Mouse (Mus musculus) stomach, embryonic 15.5 days (tissue): ENCODE measurements around the gene Nol6. TPM values are rescaled to one million over a fixed set of nuclear protein-coding genes. Genes with fewer than 3 reads are reported as not detected.

ENCODE experiments used
- ATAC-seq: fragments of 200-750 bp; cut with Nextera tagmentation; 2 replicates; pipeline ENCODE4 v1.8.0; 2017; ENCODE audit warnings: low read depth, moderate number of reproducible peaks, moderate TSS enrichment; ENCODE audit not compliant: insufficient read depth, low FRiP score
- H3K27ac ChIP-seq: fragments of 300-500 bp; sonication (generic); 2 replicates; pipeline ENCODE4 v1.5.1; 2015; ENCODE audit warnings: mild to moderate bottlenecking, inconsistent platforms
- H3K27me3 ChIP-seq: fragments of 300-500 bp; sonication (generic); replicated peaks from 2 replicates; pipeline ENCODE4 v1.6.1; 2015; ENCODE audit warnings: inconsistent platforms
- H3K36me3 ChIP-seq: fragments of 300-500 bp; sonication (generic); 2 replicates; pipeline ENCODE4 v1.6.1; 2015; ENCODE audit warnings: inconsistent platforms
- H3K4me1 ChIP-seq: fragments of 300-500 bp; sonication (generic); 2 replicates; pipeline ENCODE4 v1.6.1; 2015; ENCODE audit warnings: inconsistent platforms
- H3K4me2 ChIP-seq: fragments of 300-500 bp; sonication (generic); 2 replicates; pipeline ENCODE4 v1.6.1; 2015; ENCODE audit warnings: mild to moderate bottlenecking, inconsistent platforms
- H3K4me3 ChIP-seq: fragments of 300-500 bp; sonication (generic); replicated peaks from 2 replicates; pipeline ENCODE4 v1.5.1; 2015; ENCODE audit warnings: inconsistent platforms
- H3K9ac ChIP-seq: fragments of 300-500 bp; sonication (generic); 2 replicates; pipeline ENCODE4 v1.6.1; 2015; ENCODE audit warnings: inconsistent platforms
- H3K9me3 ChIP-seq: fragments of 300-500 bp; sonication (generic); 2 replicates; pipeline ENCODE4 v1.6.1; 2016; ENCODE audit warnings: inconsistent platforms
- WGBS: fragments of 180-500 bp; shearing (Covaris S2); methylation state at CpG from one replicate; pipeline ENCODE4 v1.1.7; 2015; 5-methylcytosine and 5-hydroxymethylcytosine counted together
- polyA plus RNA-seq: library from polyadenylated mRNA; unstranded; fragments of >200 nt; fragmentation: Nextera tagmentation; extraction: Ambion mirVana; gene quantifications from 2 replicates; pipeline ENCODE4 v1.2.1, GENCODE M21; 2015

The Nol6 gene
- polyA plus RNA-seq, 1 experiment from 2014 or later: 20.1 TPM

- Histone ChIP-seq H3K4me3 (no peak overlapping the region), H3K27ac (no peak overlapping the region), H3K27me3 (no peaks in the 10 kb centered on the region), H3K9ac (no peak overlapping the region), H3K9me3 (no peaks in the 10 kb centered on the region), H3K4me2 (no peak overlapping the region), H3K36me3 (no peaks in the 10 kb centered on the region), H3K4me1 (no peaks in the 10 kb centered on the region)
- 67% methylated on average over 6 of the region's 6 CpGs for WGBS
- ATAC-seq: no peak
Observed at GRCm38 (mm10) chr4:41074461-41074860, 49.8 kb downstream of the Nol6 start.

GRCm38 (mm10) chr4:41073008-41073817, 51.0 kb downstream of the Nol6 start:
- Histone ChIP-seq H3K9ac (no peak overlapping the region), H3K4me2 (no peak overlapping the region), H3K27me3 (no peaks in the 10 kb centered on the region), H3K4me1 (no peaks in the 10 kb centered on the region), H3K4me3 (no peak overlapping the region), H3K27ac (no peak overlapping the region), H3K36me3 (no peaks in the 10 kb centered on the region), H3K9me3 (no peaks in the 10 kb centered on the region)
- 70% methylated on average over 12 of the region's 12 CpGs for WGBS
- no peak for ATAC-seq

GRCm38 (mm10) chr4:41071500-41072429, 52.5 kb downstream of the Nol6 start:
- no peaks in the 10 kb centered on the region for H3K27me3 ChIP-seq
- H3K9me3 ChIP-seq: no peaks in the 10 kb centered on the region
- ATAC-seq: no peak
- WGBS: 76% methylated on average over 14 of the region's 14 CpGs
- H3K9ac ChIP-seq: no peak overlapping the region
- no peaks in the 10 kb centered on the region for H3K36me3 ChIP-seq
- H3K4me2 ChIP-seq: no peak overlapping the region
- no peak overlapping the region for H3K4me3 ChIP-seq
- no peak overlapping the region for H3K27ac ChIP-seq
- no peaks in the 10 kb centered on the region for H3K4me1 ChIP-seq

- H3K27ac ChIP-seq: 0 out of 2 replicates have a peak overlapping the region, but pooled peaks have one; percentile 28
- no peaks in the 10 kb centered on the region for H3K27me3 ChIP-seq
- H3K4me1 ChIP-seq: 0 out of 2 replicates have a peak, but pooled peaks cover 7% of the 10 kb centered on the region
- H3K36me3 ChIP-seq: no peaks in the 10 kb centered on the region
- H3K9ac ChIP-seq: no peak overlapping the region
- no peak overlapping the region for H3K4me3 ChIP-seq
- no peak overlapping the region for H3K4me2 ChIP-seq
- H3K9me3 ChIP-seq: no peaks in the 10 kb centered on the region
- ATAC-seq: no peak
- 83% methylated on average over 4 of the region's 4 CpGs for WGBS
Observed at GRCm38 (mm10) chr4:41065196-41065595, 59.1 kb downstream of the Nol6 start.

Other genes with a start within 250 kb of the Nol6 start
- 40.4 and 53.4 TPM in 2 replicates for gene Spink4, start 204.4 kb downstream of the Nol6 start, polyA plus RNA-seq
- 225 and 233 TPM in 2 replicates for gene Bag1, start 176.2 kb downstream of the Nol6 start, polyA plus RNA-seq
- 103 and 108 TPM in 2 replicates for gene Chmp5, start 176.0 kb downstream of the Nol6 start, polyA plus RNA-seq
- 76.9 and 81.8 TPM in 2 replicates for gene Nfx1, start 153.5 kb downstream of the Nol6 start, polyA plus RNA-seq
- gene Aqp7, start 76.3 kb downstream of the Nol6 start, polyA plus RNA-seq: 0.35 and 0.42 TPM in 2 replicates
- gene Aqp3, start 26.3 kb downstream of the Nol6 start, polyA plus RNA-seq: 44.5 and 73.3 TPM in 2 replicates
- 67.0 and 68.6 TPM in 2 replicates for gene Ube2r2, start 11.3 kb upstream of the Nol6 start, polyA plus RNA-seq
- 54.3 and 55.7 TPM in 2 replicates for gene Ubap2, start 150.7 kb upstream of the Nol6 start, polyA plus RNA-seq
- 56.2 and 58.7 TPM in 2 replicates for gene Dcaf12, start 190.4 kb upstream of the Nol6 start, polyA plus RNA-seq
- gene Ubap1, start 224.5 kb upstream of the Nol6 start, polyA plus RNA-seq: 48.9 and 49.5 TPM in 2 replicates